Mouse (Mus musculus): ENCODE data around the gene Fggy. TPM values are rescaled to one million over a fixed set of nuclear protein-coding genes. Genes with fewer than 3 reads are reported as not detected.

Gene Fggy
- polyA plus RNA-seq, 1 experiment from 2014 or later: 9.3 TPM

GRCm38 (mm10) chr4:95648801-95649551, 91.7 kb downstream of the Fggy start:
- H3K4me1 ChIP-seq (ENCODE audit: control insufficient read depth, insufficient read depth, low read length): no peaks in the 10 kb centered on the region
- H3K27me3 ChIP-seq (ENCODE audit: control insufficient read depth, insufficient read depth, low read length): no peaks in the 10 kb centered on the region
- H3K27ac ChIP-seq (ENCODE audit: low read depth, low read length): no peak overlapping the region
- no peak overlapping the region for H3K4me3 ChIP-seq (ENCODE audit: low read depth, low read length)
- 78% methylated on average over 3 of the region's 3 CpGs for WGBS
- no peak for ATAC-seq (ENCODE audit: low read depth)
- H3K36me3 ChIP-seq (ENCODE audit: control insufficient read depth, insufficient read depth, low read length): no peaks in the 10 kb centered on the region
- no peak overlapping the region for H3K4me2 ChIP-seq (ENCODE audit: low read depth, low read length)
- H3K9me3 ChIP-seq (ENCODE audit: control insufficient read depth, low read length): no peaks in the 10 kb centered on the region
- no peak overlapping the region for H3K9ac ChIP-seq (replicated peaks; ENCODE audit: low read depth, low read length)

- ATAC-seq (ENCODE audit: low read depth): no peak
- Histone ChIP-seq H3K4me2 (ENCODE audit: low read depth, low read length) (no peak overlapping the region), H3K4me1 (ENCODE audit: control insufficient read depth, insufficient read depth, low read length) (no peaks in the 10 kb centered on the region), H3K9me3 (ENCODE audit: control insufficient read depth, low read length) (no peaks in the 10 kb centered on the region), H3K27me3 (ENCODE audit: control insufficient read depth, insufficient read depth, low read length) (no peaks in the 10 kb centered on the region), H3K27ac (ENCODE audit: low read depth, low read length) (no peak overlapping the region), H3K9ac (replicated peaks; ENCODE audit: low read depth, low read length) (no peak overlapping the region), H3K4me3 (ENCODE audit: low read depth, low read length) (no peak overlapping the region), H3K36me3 (ENCODE audit: control insufficient read depth, insufficient read depth, low read length) (no peaks in the 10 kb centered on the region)
- WGBS: 92% methylated on average over 3 of the region's 3 CpGs
Observed at GRCm38 (mm10) chr4:95649552-95649905, 92.2 kb downstream of the Fggy start.

GRCm38 (mm10) chr4:95649980-95650379, 92.7 kb downstream of the Fggy start:
- no peak overlapping the region for H3K27ac ChIP-seq (ENCODE audit: low read depth, low read length)
- ATAC-seq (ENCODE audit: low read depth): no peak
- WGBS: 66% methylated on average over 6 of the region's 6 CpGs
- no peaks in the 10 kb centered on the region for H3K36me3 ChIP-seq (ENCODE audit: control insufficient read depth, insufficient read depth, low read length)
- H3K9me3 ChIP-seq (ENCODE audit: control insufficient read depth, low read length): no peaks in the 10 kb centered on the region
- H3K4me3 ChIP-seq (ENCODE audit: low read depth, low read length): no peak overlapping the region
- no peaks in the 10 kb centered on the region for H3K27me3 ChIP-seq (ENCODE audit: control insufficient read depth, insufficient read depth, low read length)
- no peaks in the 10 kb centered on the region for H3K4me1 ChIP-seq (ENCODE audit: control insufficient read depth, insufficient read depth, low read length)
- H3K4me2 ChIP-seq (ENCODE audit: low read depth, low read length): no peak overlapping the region
- H3K9ac ChIP-seq (replicated peaks; ENCODE audit: low read depth, low read length): no peak overlapping the region

GRCm38 (mm10) chr4:95652044-95652443, 94.7 kb downstream of the Fggy start:
- Histone ChIP-seq H3K9me3 (ENCODE audit: control insufficient read depth, low read length) (no peaks in the 10 kb centered on the region), H3K4me2 (ENCODE audit: low read depth, low read length) (no peak overlapping the region), H3K4me3 (ENCODE audit: low read depth, low read length) (no peak overlapping the region), H3K27ac (ENCODE audit: low read depth, low read length) (no peak overlapping the region), H3K27me3 (ENCODE audit: control insufficient read depth, insufficient read depth, low read length) (no peaks in the 10 kb centered on the region), H3K4me1 (ENCODE audit: control insufficient read depth, insufficient read depth, low read length) (no peaks in the 10 kb centered on the region), H3K36me3 (ENCODE audit: control insufficient read depth, insufficient read depth, low read length) (no peaks in the 10 kb centered on the region), H3K9ac (replicated peaks; ENCODE audit: low read depth, low read length) (no peak overlapping the region)
- 55% methylated on average over 6 of the region's 6 CpGs for WGBS
- no peak for ATAC-seq (ENCODE audit: low read depth)

- no peak for ATAC-seq (ENCODE audit: low read depth)
- no peak overlapping the region for H3K4me2 ChIP-seq (ENCODE audit: low read depth, low read length)
- WGBS: 48% methylated on average over 3 of the region's 4 CpGs
- H3K4me1 ChIP-seq (ENCODE audit: control insufficient read depth, insufficient read depth, low read length): no peaks in the 10 kb centered on the region
- no peaks in the 10 kb centered on the region for H3K27me3 ChIP-seq (ENCODE audit: control insufficient read depth, insufficient read depth, low read length)
- H3K9me3 ChIP-seq (ENCODE audit: control insufficient read depth, low read length): no peaks in the 10 kb centered on the region
- H3K27ac ChIP-seq (ENCODE audit: low read depth, low read length): no peak overlapping the region
- no peaks in the 10 kb centered on the region for H3K36me3 ChIP-seq (ENCODE audit: control insufficient read depth, insufficient read depth, low read length)
- H3K4me3 ChIP-seq (ENCODE audit: low read depth, low read length): no peak overlapping the region
- no peak overlapping the region for H3K9ac ChIP-seq (replicated peaks; ENCODE audit: low read depth, low read length)
Observed at GRCm38 (mm10) chr4:95653296-95653912, 96.1 kb downstream of the Fggy start.

GRCm38 (mm10) chr4:95653913-95654301, 96.6 kb downstream of the Fggy start:
- Histone ChIP-seq H3K4me2 (ENCODE audit: low read depth, low read length) (no peak overlapping the region), H3K27me3 (ENCODE audit: control insufficient read depth, insufficient read depth, low read length) (no peaks in the 10 kb centered on the region), H3K27ac (ENCODE audit: low read depth, low read length) (no peak overlapping the region), H3K36me3 (ENCODE audit: control insufficient read depth, insufficient read depth, low read length) (no peaks in the 10 kb centered on the region), H3K4me1 (ENCODE audit: control insufficient read depth, insufficient read depth, low read length) (no peaks in the 10 kb centered on the region), H3K4me3 (ENCODE audit: low read depth, low read length) (no peak overlapping the region), H3K9me3 (ENCODE audit: control insufficient read depth, low read length) (no peaks in the 10 kb centered on the region), H3K9ac (replicated peaks; ENCODE audit: low read depth, low read length) (no peak overlapping the region)
- 80% methylated on average over 4 of the region's 4 CpGs for WGBS
- ATAC-seq (ENCODE audit: low read depth): no peak

- Histone ChIP-seq H3K36me3 (ENCODE audit: control insufficient read depth, insufficient read depth, low read length) (no peaks in the 10 kb centered on the region), H3K9ac (replicated peaks; ENCODE audit: low read depth, low read length) (no peak overlapping the region), H3K4me3 (ENCODE audit: low read depth, low read length) (no peak overlapping the region), H3K4me1 (ENCODE audit: control insufficient read depth, insufficient read depth, low read length) (no peaks in the 10 kb centered on the region), H3K4me2 (ENCODE audit: low read depth, low read length) (no peak overlapping the region), H3K27me3 (ENCODE audit: control insufficient read depth, insufficient read depth, low read length) (no peaks in the 10 kb centered on the region), H3K9me3 (ENCODE audit: control insufficient read depth, low read length) (no peaks in the 10 kb centered on the region), H3K27ac (ENCODE audit: low read depth, low read length) (no peak overlapping the region)
- WGBS: 33% methylated on average over 3 of the region's 3 CpGs
- ATAC-seq (ENCODE audit: low read depth): no peak
Observed at GRCm38 (mm10) chr4:95659024-95659423, 101.7 kb downstream of the Fggy start.

- Histone ChIP-seq H3K4me1 (ENCODE audit: control insufficient read depth, insufficient read depth, low read length) (no peaks in the 10 kb centered on the region), H3K36me3 (ENCODE audit: control insufficient read depth, insufficient read depth, low read length) (no peaks in the 10 kb centered on the region), H3K4me2 (ENCODE audit: low read depth, low read length) (no peak overlapping the region), H3K9me3 (ENCODE audit: control insufficient read depth, low read length) (no peaks in the 10 kb centered on the region), H3K27ac (ENCODE audit: low read depth, low read length) (no peak overlapping the region), H3K4me3 (ENCODE audit: low read depth, low read length) (no peak overlapping the region), H3K27me3 (ENCODE audit: control insufficient read depth, insufficient read depth, low read length) (no peaks in the 10 kb centered on the region), H3K9ac (replicated peaks; ENCODE audit: low read depth, low read length) (no peak overlapping the region)
- WGBS: 80% methylated on average over 4 of the region's 4 CpGs
- no peak for ATAC-seq (ENCODE audit: low read depth)
Observed at GRCm38 (mm10) chr4:95663596-95663995, 106.3 kb downstream of the Fggy start.

- no peaks in the 10 kb centered on the region for H3K9me3 ChIP-seq (ENCODE audit: control insufficient read depth, low read length)
- no peaks in the 10 kb centered on the region for H3K4me1 ChIP-seq (ENCODE audit: control insufficient read depth, insufficient read depth, low read length)
- no peak overlapping the region for H3K9ac ChIP-seq (replicated peaks; ENCODE audit: low read depth, low read length)
- WGBS: 65% methylated on average over 3 of the region's 3 CpGs
- no peak overlapping the region for H3K27ac ChIP-seq (ENCODE audit: low read depth, low read length)
- no peak overlapping the region for H3K4me2 ChIP-seq (ENCODE audit: low read depth, low read length)
- no peaks in the 10 kb centered on the region for H3K27me3 ChIP-seq (ENCODE audit: control insufficient read depth, insufficient read depth, low read length)
- no peaks in the 10 kb centered on the region for H3K36me3 ChIP-seq (ENCODE audit: control insufficient read depth, insufficient read depth, low read length)
- no peak overlapping the region for H3K4me3 ChIP-seq (ENCODE audit: low read depth, low read length)
- ATAC-seq (ENCODE audit: low read depth): no peak
Observed at GRCm38 (mm10) chr4:95664327-95664726, 107.0 kb downstream of the Fggy start.

All from neural tube, embryonic 14.5 days (tissue).